8 mouse cellular contexts compared by ENCODE assay signal in the genomic region with DNA sequence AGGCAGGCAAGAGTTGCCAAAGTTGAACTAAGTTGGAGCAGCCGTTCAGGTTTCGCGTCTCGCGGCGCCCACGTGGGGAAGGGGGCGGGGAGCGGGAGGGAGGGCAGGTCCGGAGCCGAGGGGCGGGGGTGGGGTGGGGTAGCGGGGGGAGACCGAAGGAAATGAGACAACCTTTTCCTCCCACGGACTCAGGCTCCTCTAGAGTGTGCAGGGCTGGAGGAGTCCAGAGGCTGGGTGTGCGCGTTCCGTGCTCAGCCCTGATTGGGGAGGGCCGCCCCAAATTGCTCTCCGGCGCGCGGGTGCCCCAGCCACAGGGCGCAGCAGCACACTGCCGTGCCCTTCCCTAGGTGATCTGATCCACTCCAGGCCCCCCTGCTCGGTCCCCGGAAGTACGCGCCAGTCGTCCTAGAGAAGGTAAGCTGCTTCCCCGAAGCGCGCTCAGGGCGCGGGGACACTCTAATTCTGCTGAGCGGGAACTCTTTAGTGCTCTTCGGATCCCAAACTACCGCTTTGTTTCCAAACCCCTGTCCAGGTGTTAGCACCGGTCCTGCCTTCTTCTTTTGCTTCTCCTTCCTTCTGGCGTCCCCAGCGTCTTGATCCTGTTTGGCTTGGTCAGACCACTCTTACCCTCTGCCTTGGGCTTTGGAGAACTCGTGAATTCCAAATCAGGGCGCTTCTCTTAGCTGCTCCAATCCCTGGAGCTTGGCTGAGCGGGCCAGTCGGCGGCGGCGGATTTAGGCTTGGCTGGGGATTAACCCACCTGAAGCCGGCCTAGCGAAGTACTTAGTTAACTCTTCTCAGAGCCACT. TPM values are rescaled to one million over a fixed set of nuclear protein-coding genes. Genes with fewer than 3 reads are reported as not detected.
A peak's percentile ranks its signal among the peaks of the same experiment; 100 is the strongest.
DNase-seq lines count a peak whose midpoint lies in the region; ATAC-seq and TF ChIP-seq lines count a peak whose summit lies in the region.

No protein-coding gene starts in this region.

- no peak for TF ChIP-seq CTCF in bone marrow macrophage, adult 2 months (IDR thresholded peaks at IDR 0.05; ENCODE audit: low read depth, low read length)
- no peak for TF ChIP-seq CTCF in heart, adult 2 months (IDR thresholded peaks at IDR 0.05)

- H3K27ac ChIP-seq in bone marrow macrophage, adult 2 months (ENCODE audit: insufficient read depth, low read depth, low read length) = no peak overlapping the region
- H3K27ac ChIP-seq in heart, adult 2 months = peak overlapping the region; percentile 79
- H3K27ac ChIP-seq in lung, embryonic 16.5 days (ENCODE audit: low read length) = peak overlapping the region; percentile 96

- H3K27me3 ChIP-seq in heart, adult 2 months (ENCODE audit: control insufficient read depth, insufficient read depth, low read length) = no peaks in the 10 kb centered on the region; the same call in 1 of the 2 replicates
- H3K27me3 ChIP-seq in lung, embryonic 16.5 days (ENCODE audit: control insufficient read depth, insufficient read depth, low read depth, low read length) = no peaks in the 10 kb centered on the region

- H3K9ac ChIP-seq in heart, adult 2 months (ENCODE audit: low read depth, low read length) = peak overlapping the region; percentile 79
- H3K9ac ChIP-seq in lung, embryonic 16.5 days (ENCODE audit: low read length) = peak overlapping the region; percentile 88

- H3K4me3 ChIP-seq in bone marrow macrophage, adult 2 months (ENCODE audit: insufficient read depth, low read length) = peak overlapping the region; percentile 37
- H3K4me3 ChIP-seq in heart, adult 2 months = peak overlapping the region; percentile 72
- peak overlapping the region; percentile 78 for H3K4me3 ChIP-seq in lung, embryonic 16.5 days (ENCODE audit: low read length)

- no peak for TF ChIP-seq POLR2A in bone marrow macrophage, adult 2 months (IDR thresholded peaks at IDR 0.05; ENCODE audit: borderline replicate concordance, low read depth, low read length)
- TF ChIP-seq POLR2A in heart, adult 2 months (IDR thresholded peaks at IDR 0.05; ENCODE audit: insufficient read depth, low read depth, low read length) = peak; percentile 51; the same call in 1 of the 2 replicates

- no peaks in the 10 kb centered on the region for H3K36me3 ChIP-seq in heart, adult 2 months (ENCODE audit: control insufficient read depth, insufficient read depth, low read length)
- no peaks in the 10 kb centered on the region; the same call in 1 of the 2 replicates for H3K36me3 ChIP-seq in lung, embryonic 16.5 days (ENCODE audit: control insufficient read depth, insufficient read depth, low read length)

- intact Hi-C loops in heart, postnatal 25 days (cut with DNase I) = loop anchor here (1.0 to 5.0 kb wide), 2 partner anchors 54 to 78 kb away; no protein-coding TSS in a partner anchor
- intact Hi-C loops in heart, adult 2 months (cut with DNase I) = loop anchor here (1.0 to 2.0 kb wide), 3 partner anchors 43 to 77 kb away; no protein-coding TSS in a partner anchor

- no peaks in the 10 kb centered on the region for H3K9me3 ChIP-seq in lung, embryonic 16.5 days (ENCODE audit: control insufficient read depth, low read length)

- H3K4me2 ChIP-seq in lung, embryonic 16.5 days (ENCODE audit: low read depth, low read length) = peak overlapping the region; percentile 69

- TF ChIP-seq EP300 in heart, adult 2 months (IDR thresholded peaks at IDR 0.05; ENCODE audit: insufficient read depth, low read depth, low read length) = no peak

- peak; percentile 78 for ATAC-seq in lung, embryonic 16.5 days (ENCODE audit: low read depth)

- under 1% methylated on average over 50 of the region's 50 CpGs for WGBS in heart, adult 2 months
- under 1% methylated on average over 47 of the region's 50 CpGs for WGBS in lung, embryonic 16.5 days

- no peaks in the 10 kb centered on the region for H3K79me2 ChIP-seq in heart, adult 2 months (replicated peaks; ENCODE audit: control insufficient read depth, insufficient read depth, low read length)

- peak; percentile 95 for DNase-seq in heart, adult 11 months
- DNase-seq in heart, postnatal 25 days (ENCODE audit: low spot score) = no peak
- DNase-seq in heart, adult 2 months = peak; percentile 41 to 53
- peak; percentile 71 to 79 for DNase-seq in kidney, adult 8-10 months
- peak; percentile 12 for DNase-seq in right cerebral cortex, postnatal 14 days
- DNase-seq in cerebellum, adult 8-10 months = no peak

- no peaks in the 10 kb centered on the region for H3K4me1 ChIP-seq in bone marrow macrophage, adult 2 months (ENCODE audit: control insufficient read depth, insufficient read depth, low read length)
- peaks cover 7% of the 10 kb centered on the region; the same call in 1 of the 2 replicates for H3K4me1 ChIP-seq in heart, adult 2 months (ENCODE audit: control insufficient read depth, insufficient read depth, low read length)
- H3K4me1 ChIP-seq in lung, embryonic 16.5 days (replicated peaks; ENCODE audit: control insufficient read depth, insufficient read depth, low read length) = peaks cover 47% of the 10 kb centered on the region

RNA-seq across cellular contexts. Expression of a gene that starts 0.8 kb away (rescaled TPM):
- total RNA-seq in heart, postnatal 25 days (2021) = 1 to 10 TPM; 1.9 to 2.9 TPM
- not detected in 2 replicates for polyA plus RNA-seq in bone marrow macrophage, adult 2 months (2012; ENCODE audit: insufficient read depth, insufficient read length, missing spikeins)
- total RNA-seq in heart, adult 2 months (2021) = 1 to 10 TPM; 1.8 to 2.4 TPM
- 2.0 and 2.5 TPM in 2 replicates for polyA plus RNA-seq in heart, adult 2 months (2012; rRNA removed)
- polyA plus RNA-seq in lung, embryonic 16.5 days (2015; fragmentation: Nextera tagmentation; extraction: Ambion mirVana) = 38.8 and 42.4 TPM in 2 replicates

Comparison
In these comparisons a context has a peak if more than half of its experiments do, and no peak if none do; other contexts are left out.
1. DNase-seq: peak in heart, adult 11 months (single experiment), heart, adult 2 months (2 of 2), kidney, adult 8-10 months (2 of 2) and right cerebral cortex, postnatal 14 days (single experiment); none in heart, postnatal 25 days (single experiment) and cerebellum, adult 8-10 months (single experiment).
2. RNA of a gene that starts 0.8 kb away (polyA plus RNA-seq): 38.8 to 42.4 TPM in lung, embryonic 16.5 days; 2.0 to 2.5 TPM in heart, adult 2 months and not detected in bone marrow macrophage, adult 2 months; every median in the first group is over 10 times any median in the second.
3. Peak in every context shown above with its lines, with median percentiles within 50 percentile points of each other: H3K4me3 ChIP-seq.